Mouse (Mus musculus) heart, adult 2 months (tissue): ENCODE measurements around the gene Art3. TPM values are rescaled to one million over a fixed set of nuclear protein-coding genes. Genes with fewer than 3 reads are reported as not detected.

Experiments
- DNase-seq, 2 experiments: peaks; one replicate each; pipeline ENCODE4 v3.0.0; 2021
- H3K27ac ChIP-seq: fragments of 200-600 bp; 2 replicates; pipeline ENCODE4 v1.8.1; 2022
- H3K27me3 ChIP-seq: fragments of 200-500 bp; 2 replicates; pipeline ENCODE4 v1.6.1; 2012; ENCODE audit warnings: mild to moderate bottlenecking, low read length, inconsistent platforms, mixed read lengths; ENCODE audit not compliant: control insufficient read depth, insufficient read depth
- H3K36me3 ChIP-seq: fragments of 200-500 bp; 2 replicates; pipeline ENCODE4 v1.6.1; 2012; ENCODE audit warnings: low read length, inconsistent platforms; ENCODE audit not compliant: control insufficient read depth, insufficient read depth
- H3K4me1 ChIP-seq: fragments of 200-500 bp; 2 replicates; pipeline ENCODE4 v1.6.1; 2011; ENCODE audit warnings: low read length; ENCODE audit not compliant: control insufficient read depth, insufficient read depth
- H3K4me3 ChIP-seq: fragments of 200-600 bp; 2 replicates; pipeline ENCODE4 v1.8.1; 2022
- H3K79me2 ChIP-seq: fragments of 200-500 bp; replicated peaks from 2 replicates; pipeline ENCODE4 v1.6.1; 2012; ENCODE audit warnings: mild to moderate bottlenecking, inconsistent platforms, low read length, moderate library complexity, mixed read lengths; ENCODE audit not compliant: control insufficient read depth, insufficient read depth
- H3K9ac ChIP-seq: fragments of 200-500 bp; 2 replicates; pipeline ENCODE4 v1.6.1; 2012; ENCODE audit warnings: low read depth, mild to moderate bottlenecking, control low read depth, inconsistent platforms, low read length, mixed read lengths
- CTCF ChIP-seq: fragments of 200-600 bp; IDR thresholded peaks from 2 replicates; pipeline ENCODE4 v1.8.1; 2022; ENCODE audit warnings: antibody characterized with exemption, mild to moderate bottlenecking, moderate library complexity
- EP300 ChIP-seq: fragments of 200-500 bp; IDR thresholded peaks from 2 replicates; pipeline ENCODE4 v1.6.1; 2011; ENCODE audit warnings: low read depth, low read length, control low read depth; ENCODE audit not compliant: insufficient read depth
- POLR2A ChIP-seq: fragments of 200-500 bp; IDR thresholded peaks from 2 replicates; pipeline ENCODE4 v1.6.1; 2011; ENCODE audit warnings: mild to moderate bottlenecking, low read depth, low read length, control low read depth; ENCODE audit not compliant: insufficient read depth
- WGBS: fragments of 180-500 bp; shearing (Covaris S2); methylation state at CpG from one replicate; pipeline ENCODE4 v1.1.7; 2018; 5-methylcytosine and 5-hydroxymethylcytosine counted together
- intact Hi-C: fragments of 180-260 bp; cut with DNase I; formaldehyde crosslinking; loops from one replicate; pipeline ENCODE4 v1.15.1; 2025
- microRNA-seq, 2 experiments: library from miRNA; unstranded; fragments of <30 nt; microRNA quantifications; one replicate each; pipeline ENCODE4 v1.2.0; 2021
- polyA plus RNA-seq: library from polyadenylated mRNA; depleted of rRNA; stranded (reverse); fragments of >200 nt; gene quantifications from 2 replicates; pipeline ENCODE4 v1.2.3, GENCODE M21; 2012; rRNA removed
- total RNA-seq, 2 experiments: library from RNA; stranded (reverse); gene quantifications; 2 replicates each; pipeline ENCODE4 v1.2.3; 2021

Gene Art3
- total and polyA plus RNA-seq, 3 experiments, result 268 to 797 (median 622) TPM

DNA sequence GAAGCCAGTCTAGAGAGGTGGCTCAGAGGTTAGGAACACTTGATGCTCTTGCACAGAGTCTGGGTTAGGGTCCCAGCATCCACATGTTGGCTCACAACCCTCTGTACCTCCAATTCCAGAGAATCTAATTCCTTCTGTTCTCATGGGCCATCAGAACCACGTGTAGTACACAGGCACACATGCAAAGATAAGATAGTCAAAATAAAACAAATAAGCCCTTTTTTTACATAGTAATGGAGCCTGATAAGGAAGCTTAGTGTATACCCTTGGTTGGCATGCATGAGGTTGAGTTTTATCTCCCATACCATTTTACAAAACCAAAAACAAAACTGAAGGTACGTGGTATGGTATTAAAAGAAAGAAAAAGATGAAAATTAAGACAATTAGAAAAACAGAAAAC is 125.8 kb downstream of the Art3 start:
- no peak for DNase-seq
- no peaks in the 10 kb centered on the region for H3K79me2 ChIP-seq
- no peaks in the 10 kb centered on the region for H3K36me3 ChIP-seq
- TF ChIP-seq POLR2A (no peak), EP300 (no peak), CTCF (no peak)
- H3K4me1 ChIP-seq, result no peaks in the 10 kb centered on the region
- H3K27me3 ChIP-seq, result no peaks in the 10 kb centered on the region
- no peak overlapping the region for H3K9ac ChIP-seq
- H3K4me3 ChIP-seq, result no peak overlapping the region
- H3K27ac ChIP-seq, result no peak overlapping the region
- intact Hi-C loops, result no loop called here
- WGBS, result 60% methylated on average over 2 of the region's 2 CpGs

DNA sequence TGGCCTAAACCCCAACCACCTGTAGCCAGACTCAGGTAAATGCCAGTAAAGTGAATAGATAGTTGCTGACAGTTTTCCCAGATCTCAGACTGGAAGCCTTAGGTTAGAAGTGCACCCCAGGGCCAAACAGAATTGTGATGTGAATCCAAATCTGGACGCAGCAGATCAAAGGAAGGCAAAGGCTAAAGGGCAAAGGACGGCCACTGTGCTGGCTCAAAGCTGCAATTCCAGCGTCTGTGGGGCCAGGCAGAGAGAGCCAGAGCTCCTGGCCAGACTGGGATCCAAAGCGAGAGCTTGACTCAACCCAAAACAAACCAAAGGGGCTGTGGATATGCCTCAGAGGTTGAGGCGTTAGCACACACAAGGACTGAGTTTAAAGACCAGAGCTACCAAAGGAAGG is 127.1 kb downstream of the Art3 start:
- H3K27ac ChIP-seq, result no peak overlapping the region
- 80% methylated on average over 5 of the region's 5 CpGs for WGBS

DNA sequence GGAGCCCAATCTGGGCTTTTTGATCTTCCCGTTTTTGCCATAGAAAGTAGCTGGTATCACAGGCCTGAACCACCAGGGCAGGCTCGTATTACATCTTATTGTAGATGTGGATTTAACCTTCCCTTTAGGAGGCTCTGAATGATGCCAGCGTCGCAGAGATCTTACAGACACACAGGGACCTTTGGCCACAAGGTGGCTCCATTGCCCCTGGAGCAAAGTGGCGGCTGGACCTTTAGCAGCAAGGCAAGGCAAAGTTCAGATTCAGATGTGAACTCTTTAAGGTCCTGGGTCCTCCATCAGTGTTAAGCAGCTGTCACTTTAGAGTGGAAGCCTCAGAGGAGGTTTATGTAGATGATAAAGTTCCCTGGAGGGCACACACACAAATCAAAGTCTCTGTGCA is 129.7 kb downstream of the Art3 start:
- 0 out of 2 replicates have a peak, but pooled peaks cover 1% of the 10 kb centered on the region for H3K79me2 ChIP-seq
- H3K27me3 ChIP-seq, result no peaks in the 10 kb centered on the region
- peaks cover 3% of the 10 kb centered on the region; the same call in 1 of the 2 replicates for H3K4me1 ChIP-seq
- 21% methylated on average over 5 of the region's 5 CpGs for WGBS
- TF ChIP-seq POLR2A, result no peak
- TF ChIP-seq EP300, result peak; percentile 74
- TF ChIP-seq CTCF, result peak; percentile 92
- no peak overlapping the region for H3K9ac ChIP-seq
- peak; percentile 65 to 76 for DNase-seq
- no peak overlapping the region for H3K27ac ChIP-seq
- intact Hi-C loops, result loop anchor here (1.0 to 2.0 kb wide), 3 partner anchors 43 to 195 kb away; no protein-coding TSS in a partner anchor
- H3K36me3 ChIP-seq, result peaks cover 5% of the 10 kb centered on the region
- H3K4me3 ChIP-seq, result no peak overlapping the region

More for the DNA sequence above, 127.1 kb downstream of the Art3 start:
- no peak for DNase-seq
- Histone ChIP-seq H3K79me2 (no peaks in the 10 kb centered on the region), H3K27me3 (no peaks in the 10 kb centered on the region), H3K4me1 (no peaks in the 10 kb centered on the region), H3K36me3 (no peaks in the 10 kb centered on the region), H3K4me3 (no peak overlapping the region), H3K9ac (no peak overlapping the region)
- no peak for TF ChIP-seq CTCF
- TF ChIP-seq POLR2A, result no peak
- no peak for TF ChIP-seq EP300
- intact Hi-C loops, result no loop called here

Small RNA genes lying within 50 kb of the gene (microRNA-seq; reads per million reads assigned to microRNA genes)
- 0 reads per million in 2 experiments for gene Mir6415

Other genes with a start within 250 kb of the Art3 start
- 10 to 100 TPM; 57.0 to 61.2 TPM for gene G3bp2, start 248.1 kb upstream of the Art3 start, total RNA-seq
- 14.6 and 27.5 TPM in 2 replicates for gene G3bp2, start 248.1 kb upstream of the Art3 start, polyA plus RNA-seq
- 10 to 100 TPM; 39.0 to 45.4 TPM for gene Uso1, start 193.9 kb upstream of the Art3 start, total RNA-seq
- 12.3 and 23.8 TPM in 2 replicates for gene Uso1, start 193.9 kb upstream of the Art3 start, polyA plus RNA-seq
- gene U90926, start 116.4 kb upstream of the Art3 start, total RNA-seq, result not detected
- gene U90926, start 116.4 kb upstream of the Art3 start, polyA plus RNA-seq, result not detected in 2 replicates
- gene Ppef2, start 75.5 kb upstream of the Art3 start, total RNA-seq, result not detected
- 0.44 and 0.74 TPM in 2 replicates for gene Ppef2, start 75.5 kb upstream of the Art3 start, polyA plus RNA-seq
- 10 to 100 TPM; 14.2 to 16.1 TPM for gene Naaa, start 53.7 kb upstream of the Art3 start, total RNA-seq
- 16.8 and 20.4 TPM in 2 replicates for gene Naaa, start 53.7 kb upstream of the Art3 start, polyA plus RNA-seq
- 10 to 100 TPM; 10.9 TPM for gene Sdad1, start 21.3 kb upstream of the Art3 start, total RNA-seq
- gene Sdad1, start 21.3 kb upstream of the Art3 start, polyA plus RNA-seq, result 6.1 and 7.0 TPM in 2 replicates
- 1 to 10 TPM; 2.8 to 3.0 TPM for gene Cxcl9, start 3.7 kb upstream of the Art3 start, total RNA-seq
- gene Cxcl9, start 3.7 kb upstream of the Art3 start, polyA plus RNA-seq, result 12.2 and 21.0 TPM in 2 replicates
- gene Cxcl10, start 17.1 kb downstream of the Art3 start, total RNA-seq, result under 1 TPM in 1 of 2 experiments, not detected in 1; 0.34 TPM
- gene Cxcl10, start 17.1 kb downstream of the Art3 start, polyA plus RNA-seq, result 1.0 and 3.6 TPM in 2 replicates
- gene Nup54, start 103.4 kb downstream of the Art3 start, total RNA-seq, result 10 to 100 TPM; 14.5 to 20.9 TPM
- 11.1 and 19.9 TPM in 2 replicates for gene Nup54, start 103.4 kb downstream of the Art3 start, polyA plus RNA-seq
- 10 to 100 TPM; 76.7 to 85.9 TPM for gene Scarb2, start 175.0 kb downstream of the Art3 start, total RNA-seq
- 38.5 and 74.6 TPM in 2 replicates for gene Scarb2, start 175.0 kb downstream of the Art3 start, polyA plus RNA-seq
- not detected for gene Fam47e, start 223.2 kb downstream of the Art3 start, total RNA-seq
- 0.23 TPM in 1 of 2 replicates, not detected in the other for gene Fam47e, start 223.2 kb downstream of the Art3 start, polyA plus RNA-seq